Mouse (Mus musculus) intestine, embryonic 16.5 days (tissue): ENCODE measurements around the gene Prss46. TPM values are rescaled to one million over a fixed set of nuclear protein-coding genes. Genes with fewer than 3 reads are reported as not detected.
"Not testable (repeated sequence)": the region's sequence is repeated elsewhere in the genome, so short reads cannot be mapped to it uniquely, and the experiment has no call there.

ENCODE experiments used
- ATAC-seq: fragments of 200-750 bp; cut with Nextera tagmentation; 2 replicates; pipeline ENCODE4 v1.8.0; 2017; ENCODE audit warnings: moderate TSS enrichment, moderate library complexity
- H3K27ac ChIP-seq: fragments of 300-500 bp; sonication (generic); 2 replicates; pipeline ENCODE4 v1.5.1; 2014; ENCODE audit warnings: mild to moderate bottlenecking, low read length
- H3K27me3 ChIP-seq: fragments of 300-500 bp; sonication (generic); replicated peaks from 2 replicates; pipeline ENCODE4 v1.6.1; 2014; ENCODE audit warnings: low read length, control low read depth, mixed read lengths; ENCODE audit not compliant: control insufficient read depth, insufficient read depth
- H3K36me3 ChIP-seq: fragments of 300-500 bp; sonication (generic); 2 replicates; pipeline ENCODE4 v1.6.1; 2014; ENCODE audit warnings: low read length, control low read depth; ENCODE audit not compliant: control insufficient read depth, insufficient read depth
- H3K4me1 ChIP-seq: fragments of 300-500 bp; sonication (generic); 2 replicates; pipeline ENCODE4 v1.6.1; 2014; ENCODE audit warnings: low read length, control low read depth, mixed read lengths; ENCODE audit not compliant: control insufficient read depth, insufficient read depth
- H3K4me2 ChIP-seq: fragments of 300-500 bp; sonication (generic); 2 replicates; pipeline ENCODE4 v1.6.1; 2014; ENCODE audit warnings: low read depth, low read length, control low read depth
- H3K4me3 ChIP-seq: fragments of 300-500 bp; sonication (generic); 2 replicates; pipeline ENCODE4 v1.5.1; 2014; ENCODE audit warnings: mild to moderate bottlenecking, low read length
- H3K9ac ChIP-seq: fragments of 300-500 bp; sonication (generic); 2 replicates; pipeline ENCODE4 v1.6.1; 2014; ENCODE audit warnings: low read depth, low read length
- H3K9me3 ChIP-seq: fragments of 300-500 bp; sonication (generic); 2 replicates; pipeline ENCODE4 v1.6.1; 2016; ENCODE audit warnings: low read length, control low read depth; ENCODE audit not compliant: control insufficient read depth
- WGBS: fragments of 180-500 bp; shearing (Covaris S2); extraction: QIAGEN DNeasy Blood & Tissue Kit; methylation state at CpG from one replicate; pipeline ENCODE4 v1.1.7; 2014; 5-methylcytosine and 5-hydroxymethylcytosine counted together
- polyA plus RNA-seq: library from polyadenylated mRNA; unstranded; fragments of >200 nt; fragmentation: Nextera tagmentation; extraction: Ambion mirVana; gene quantifications from 2 replicates; pipeline ENCODE4 v1.2.1, GENCODE M21; 2015

Prss46 gene
- polyA plus RNA-seq = not detected in 2 replicates

- Histone ChIP-seq H3K9ac (no peak within 1 kb of the TSS), H3K4me1 (0 out of 2 replicates have a peak, but pooled peaks cover 4% of the 10 kb centered on the region), H3K27me3 (no peaks in the 10 kb centered on the region), H3K9me3 (no peaks in the 10 kb centered on the region), H3K27ac (no peak within 1 kb of the TSS), H3K36me3 (no peaks in the 10 kb centered on the region), H3K4me2 (no peak within 1 kb of the TSS), H3K4me3 (no peak within 1 kb of the TSS)
- no peak for ATAC-seq
- 78% methylated on average over 10 of the region's 10 CpGs for WGBS
Observed at GRCm38 (mm10) chr9:110844206-110844605, at the start of gene Prss46. TSS of gene Prss46 (plus strand) at chr9:110844506.

- ATAC-seq = no peak
- Histone ChIP-seq H3K9ac (no peak overlapping the region), H3K27ac (no peak overlapping the region), H3K4me3 (no peak overlapping the region), H3K4me1 (no peaks in the 10 kb centered on the region), H3K4me2 (no peak overlapping the region), H3K27me3 (no peaks in the 10 kb centered on the region), H3K36me3 (no peaks in the 10 kb centered on the region), H3K9me3 (no peaks in the 10 kb centered on the region)
- 83% methylated on average over 10 of the region's 10 CpGs for WGBS
Observed at GRCm38 (mm10) chr9:110797013-110797412, 47.3 kb upstream of the Prss46 start.

GRCm38 (mm10) chr9:110797866-110798265 lies 46.4 kb upstream of the Prss46 start, which contains the start of gene Prss42:
TSS of gene Prss42 (plus strand) at chr9:110798166.
- Histone ChIP-seq H3K4me2 (no peak within 1 kb of the TSS), H3K27me3 (no peaks in the 10 kb centered on the region), H3K9me3 (no peaks in the 10 kb centered on the region), H3K9ac (no peak within 1 kb of the TSS), H3K4me3 (no peak within 1 kb of the TSS), H3K36me3 (no peaks in the 10 kb centered on the region), H3K27ac (no peak within 1 kb of the TSS), H3K4me1 (no peaks in the 10 kb centered on the region)
- 92% methylated on average over 14 of the region's 14 CpGs for WGBS
- ATAC-seq = no peak

GRCm38 (mm10) chr9:110800834-110801479 lies 43.3 kb upstream of the Prss46 start:
- Histone ChIP-seq H3K27ac (no peak overlapping the region), H3K27me3 (no peaks in the 10 kb centered on the region), H3K36me3 (no peaks in the 10 kb centered on the region), H3K4me3 (no peak overlapping the region), H3K4me2 (no peak overlapping the region), H3K9me3 (no peaks in the 10 kb centered on the region), H3K9ac (no peak overlapping the region), H3K4me1 (no peaks in the 10 kb centered on the region)
- no peak for ATAC-seq
- 87% methylated on average over 8 of the region's 8 CpGs for WGBS

- Histone ChIP-seq H3K4me2 (no peak overlapping the region), H3K4me3 (no peak overlapping the region), H3K27ac (no peak overlapping the region), H3K4me1 (no peaks in the 10 kb centered on the region), H3K27me3 (no peaks in the 10 kb centered on the region), H3K9ac (no peak overlapping the region), H3K9me3 (no peaks in the 10 kb centered on the region), H3K36me3 (no peaks in the 10 kb centered on the region)
- 60% methylated on average over 4 of the region's 4 CpGs for WGBS
- ATAC-seq = no peak
Observed at GRCm38 (mm10) chr9:110803294-110803693, 41.0 kb upstream of the Prss46 start.

GRCm38 (mm10) chr9:110810051-110810450 lies 34.3 kb upstream of the Prss46 start:
- Histone ChIP-seq H3K4me3 (no peak overlapping the region), H3K27ac (no peak overlapping the region), H3K4me2 (no peak overlapping the region), H3K9ac (no peak overlapping the region), H3K27me3 (no peaks in the 10 kb centered on the region), H3K36me3 (no peaks in the 10 kb centered on the region), H3K4me1 (no peaks in the 10 kb centered on the region), H3K9me3 (no peaks in the 10 kb centered on the region)
- 65% methylated on average over 4 of the region's 4 CpGs for WGBS
- ATAC-seq = no peak

GRCm38 (mm10) chr9:110813789-110814188 lies 30.5 kb upstream of the Prss46 start, which contains the start of gene Prss44:
TSS of gene Prss44 (plus strand) at chr9:110813994.
- H3K4me2 ChIP-seq = no peak within 1 kb of the TSS
- H3K9ac ChIP-seq = no peak within 1 kb of the TSS
- WGBS = 67% methylated on average over 18 of the region's 18 CpGs
- no peak within 1 kb of the TSS for H3K4me3 ChIP-seq
- no peak for ATAC-seq
- H3K27me3 ChIP-seq = no peaks in the 10 kb centered on the region
- no peaks in the 10 kb centered on the region for H3K9me3 ChIP-seq
- no peaks in the 10 kb centered on the region for H3K36me3 ChIP-seq
- H3K27ac ChIP-seq = no peak within 1 kb of the TSS
- no peaks in the 10 kb centered on the region for H3K4me1 ChIP-seq

GRCm38 (mm10) chr9:110820546-110820945 lies 23.8 kb upstream of the Prss46 start:
- ATAC-seq = not testable (repeated sequence)

GRCm38 (mm10) chr9:110821436-110821835 lies 22.9 kb upstream of the Prss46 start:
- H3K4me3 ChIP-seq = no peak overlapping the region
- no peak overlapping the region for H3K27ac ChIP-seq
- H3K9ac ChIP-seq = no peak overlapping the region
- no peaks in the 10 kb centered on the region for H3K27me3 ChIP-seq
- WGBS = 74% methylated on average over 7 of the region's 7 CpGs
- no peaks in the 10 kb centered on the region for H3K36me3 ChIP-seq
- ATAC-seq = no peak
- no peak overlapping the region for H3K4me2 ChIP-seq
- H3K9me3 ChIP-seq = no peaks in the 10 kb centered on the region
- H3K4me1 ChIP-seq = no peaks in the 10 kb centered on the region

More at GRCm38 (mm10) chr9:110820546-110820945, 23.8 kb upstream of the Prss46 start:
- H3K4me1 ChIP-seq, H3K36me3 ChIP-seq, H3K4me3 ChIP-seq, H3K4me2 ChIP-seq, H3K9ac ChIP-seq, H3K27me3 ChIP-seq, H3K9me3 ChIP-seq, H3K27ac ChIP-seq: not testable (repeated sequence)

GRCm38 (mm10) chr9:110825426-110825825 lies 18.9 kb upstream of the Prss46 start:
- H3K27me3 ChIP-seq = no peaks in the 10 kb centered on the region
- no peak overlapping the region for H3K9ac ChIP-seq
- H3K36me3 ChIP-seq = no peaks in the 10 kb centered on the region
- H3K4me1 ChIP-seq = no peaks in the 10 kb centered on the region
- H3K9me3 ChIP-seq = no peaks in the 10 kb centered on the region
- H3K4me2 ChIP-seq = no peak overlapping the region
- 77% methylated on average over 4 of the region's 4 CpGs for WGBS
- ATAC-seq = no peak
- H3K4me3 ChIP-seq = no peak overlapping the region
- H3K27ac ChIP-seq = no peak overlapping the region
